Mouse (Mus musculus): ENCODE measurements at regions not wholly inside any gene's neighbourhood (a gene's known extent, or its start where the extent isn't known, plus 50 kb on each side); places are given as distances from the start of the nearest gene placed in this dataset.

DNA sequence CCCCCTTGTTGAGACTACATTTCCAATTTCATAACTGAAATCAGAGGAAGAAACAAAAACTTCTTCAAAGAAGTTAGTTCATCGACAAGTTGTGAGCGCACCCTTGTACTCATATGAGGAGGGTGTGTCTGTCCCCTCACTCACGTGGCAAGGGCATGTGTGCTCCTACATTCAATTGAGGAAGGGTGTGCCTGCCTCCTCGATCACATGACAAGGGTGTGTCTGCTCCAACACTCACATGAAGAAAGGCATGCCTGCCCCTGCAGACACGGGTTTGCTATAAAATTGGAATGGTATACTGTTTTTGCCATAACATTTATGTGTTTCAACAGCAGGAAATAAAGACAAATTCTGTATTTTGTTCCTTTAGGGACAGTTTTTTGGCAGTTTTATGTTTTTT is 290.6 kb upstream of the Spred2 start:
- H3K4me2 ChIP-seq = no peak overlapping the region
- H3K9ac ChIP-seq = no peak overlapping the region
- no peaks in the 10 kb centered on the region for H3K36me3 ChIP-seq (replicated peaks)
- no peaks in the 10 kb centered on the region for H3K9me3 ChIP-seq
- 88% methylated on average over 5 of the region's 5 CpGs for WGBS
- H3K27me3 ChIP-seq = no peaks in the 10 kb centered on the region
- no peak for ATAC-seq (ENCODE audit: low FRiP score)
- H3K4me3 ChIP-seq (replicated peaks) = no peak overlapping the region
- H3K4me1 ChIP-seq = no peaks in the 10 kb centered on the region
- H3K27ac ChIP-seq = no peak overlapping the region

DNA sequence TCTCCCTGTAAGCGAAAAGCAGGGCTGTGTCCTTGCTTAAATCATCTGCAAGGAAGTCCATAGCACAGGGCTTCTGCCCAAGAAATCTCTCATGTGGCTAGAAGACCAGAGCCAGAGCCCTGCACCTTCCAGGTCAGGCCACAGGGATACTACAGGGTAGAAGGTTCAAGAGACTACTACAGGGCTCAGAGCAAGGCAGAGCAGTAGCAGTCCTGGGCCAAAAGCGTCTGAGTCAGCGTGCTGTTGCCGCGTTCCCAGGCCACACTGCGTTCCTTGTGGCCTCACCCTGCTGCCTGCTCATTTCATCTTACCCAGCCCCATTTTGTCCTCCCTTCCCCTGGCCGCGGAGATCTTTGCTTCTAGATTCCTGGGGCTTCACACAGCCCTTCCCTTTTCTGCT is 283.0 kb upstream of the Spred2 start:
- Histone ChIP-seq H3K4me3 (replicated peaks) (no peak overlapping the region), H3K9me3 (no peaks in the 10 kb centered on the region), H3K9ac (no peak overlapping the region), H3K4me1 (no peaks in the 10 kb centered on the region), H3K36me3 (replicated peaks) (no peaks in the 10 kb centered on the region), H3K4me2 (no peak overlapping the region), H3K27ac (no peak overlapping the region), H3K27me3 (no peaks in the 10 kb centered on the region)
- WGBS = 76% methylated on average over 8 of the region's 8 CpGs
- no peak for ATAC-seq (ENCODE audit: low FRiP score)

DNA sequence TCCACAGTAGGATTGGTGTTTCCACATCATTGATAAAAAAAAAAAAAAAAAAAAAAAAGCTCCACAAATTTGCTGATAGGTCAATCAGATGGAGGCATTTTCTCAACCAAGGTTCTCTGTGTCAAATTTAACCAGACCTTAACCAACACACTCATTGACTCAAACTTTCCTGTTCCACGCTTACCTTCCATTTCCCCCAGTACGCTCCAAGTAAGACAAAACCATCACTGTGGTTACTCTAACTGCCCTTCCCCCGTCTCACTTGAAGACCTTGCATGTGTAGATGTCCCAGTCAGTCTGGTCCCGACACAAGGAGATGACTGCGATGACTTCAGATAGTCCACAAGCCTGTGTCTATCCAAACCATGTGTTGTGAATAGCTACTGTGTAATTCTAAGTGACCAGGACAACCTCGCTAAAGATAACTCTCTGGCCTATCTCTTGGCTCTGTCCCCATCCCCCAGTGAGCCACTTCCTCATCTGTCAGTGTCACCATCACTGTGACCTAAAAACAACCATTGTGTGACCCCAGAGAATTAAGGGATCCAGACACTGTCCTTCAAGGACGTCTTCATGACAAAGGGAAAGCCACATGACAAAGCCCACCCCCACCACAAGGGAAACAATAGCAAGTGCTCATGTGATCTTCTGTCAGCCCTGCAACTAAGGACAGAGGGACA is 279.9 kb upstream of the Spred2 start:
- Histone ChIP-seq H3K4me3 (replicated peaks) (no peak overlapping the region), H3K9me3 (no peaks in the 10 kb centered on the region), H3K27ac (no peak overlapping the region), H3K9ac (no peak overlapping the region), H3K27me3 (no peaks in the 10 kb centered on the region), H3K4me1 (no peaks in the 10 kb centered on the region), H3K4me2 (no peak overlapping the region), H3K36me3 (replicated peaks) (no peaks in the 10 kb centered on the region)
- no peak for ATAC-seq (ENCODE audit: low FRiP score)
- WGBS = 76% methylated on average over 7 of the region's 7 CpGs

DNA sequence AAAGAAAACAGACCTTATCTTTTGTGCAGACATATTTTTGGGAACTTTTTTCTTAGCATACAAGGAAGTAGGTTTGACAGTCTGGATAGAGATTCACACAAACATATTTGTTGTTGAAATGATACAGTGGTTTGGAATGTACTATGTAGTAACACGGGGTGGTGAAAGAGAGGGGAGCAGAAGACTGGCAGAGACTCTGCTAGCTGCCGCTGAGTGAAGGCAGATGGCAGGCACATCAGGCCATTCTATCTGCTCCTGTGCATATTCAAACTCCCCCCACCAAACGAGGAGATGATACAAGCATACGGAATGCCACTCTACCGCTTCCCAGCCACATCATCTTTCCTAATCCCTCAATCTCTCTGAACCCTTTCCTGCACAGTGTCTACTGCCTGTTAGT is 279.1 kb upstream of the Spred2 start:
- Histone ChIP-seq H3K4me1 (no peaks in the 10 kb centered on the region), H3K9me3 (no peaks in the 10 kb centered on the region), H3K27me3 (no peaks in the 10 kb centered on the region), H3K27ac (no peak overlapping the region), H3K9ac (no peak overlapping the region), H3K36me3 (replicated peaks) (no peaks in the 10 kb centered on the region), H3K4me3 (replicated peaks) (no peak overlapping the region), H3K4me2 (no peak overlapping the region)
- 84% methylated on average over 5 of the region's 5 CpGs for WGBS
- no peak for ATAC-seq (ENCODE audit: low FRiP score)

DNA sequence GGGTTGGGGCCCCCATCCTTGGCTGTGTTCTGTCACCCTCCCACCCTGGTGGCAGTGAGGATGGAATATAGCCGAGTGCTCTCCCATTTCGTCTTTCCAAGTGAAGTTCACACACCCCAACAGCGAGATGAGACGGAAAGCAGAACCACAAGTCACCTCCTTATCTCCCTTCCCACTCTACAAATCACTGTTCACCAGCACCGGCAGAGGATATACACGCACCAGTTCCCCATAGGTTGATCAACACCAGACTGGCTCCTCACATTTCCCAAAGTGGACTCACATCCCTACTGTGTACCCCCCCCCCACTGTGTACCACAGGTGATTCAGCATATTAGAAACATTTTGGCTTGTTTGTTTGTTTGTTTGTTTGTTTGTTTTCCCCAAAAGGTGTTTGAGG is 272.7 kb upstream of the Spred2 start:
- no peak overlapping the region for H3K9ac ChIP-seq
- H3K4me3 ChIP-seq (replicated peaks) = no peak overlapping the region
- no peaks in the 10 kb centered on the region for H3K36me3 ChIP-seq (replicated peaks)
- WGBS = 87% methylated on average over 6 of the region's 6 CpGs
- H3K9me3 ChIP-seq = no peaks in the 10 kb centered on the region
- H3K27ac ChIP-seq = no peak overlapping the region
- no peaks in the 10 kb centered on the region for H3K4me1 ChIP-seq
- no peak overlapping the region for H3K4me2 ChIP-seq
- ATAC-seq (ENCODE audit: low FRiP score) = no peak
- no peaks in the 10 kb centered on the region for H3K27me3 ChIP-seq

DNA sequence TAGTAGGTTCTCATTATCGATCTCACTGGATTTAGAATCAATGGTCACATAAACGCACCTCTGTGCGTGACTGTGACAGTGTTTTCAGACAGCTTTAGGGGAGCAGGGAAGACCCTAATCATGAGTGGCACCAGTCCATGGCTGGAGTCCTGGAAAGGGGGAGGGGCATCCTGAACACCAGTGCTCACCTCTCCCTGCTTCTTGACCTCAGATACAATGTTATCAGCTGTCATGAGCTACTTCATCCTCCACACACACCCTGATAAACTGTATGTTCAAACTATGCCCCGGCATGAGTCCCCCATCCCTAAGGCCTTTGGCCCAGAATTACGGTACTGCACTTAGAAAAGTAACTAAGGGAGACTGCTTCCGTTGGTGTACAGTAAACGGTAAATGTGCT is 272.2 kb upstream of the Spred2 start:
- no peak for ATAC-seq (ENCODE audit: low FRiP score)
- Histone ChIP-seq H3K4me1 (no peaks in the 10 kb centered on the region; the same call in 1 of the 2 replicates), H3K4me3 (replicated peaks) (no peak overlapping the region), H3K36me3 (replicated peaks) (no peaks in the 10 kb centered on the region), H3K4me2 (no peak overlapping the region), H3K9me3 (no peaks in the 10 kb centered on the region), H3K27me3 (no peaks in the 10 kb centered on the region), H3K27ac (no peak overlapping the region), H3K9ac (no peak overlapping the region)
- 95% methylated on average over 7 of the region's 7 CpGs for WGBS

DNA sequence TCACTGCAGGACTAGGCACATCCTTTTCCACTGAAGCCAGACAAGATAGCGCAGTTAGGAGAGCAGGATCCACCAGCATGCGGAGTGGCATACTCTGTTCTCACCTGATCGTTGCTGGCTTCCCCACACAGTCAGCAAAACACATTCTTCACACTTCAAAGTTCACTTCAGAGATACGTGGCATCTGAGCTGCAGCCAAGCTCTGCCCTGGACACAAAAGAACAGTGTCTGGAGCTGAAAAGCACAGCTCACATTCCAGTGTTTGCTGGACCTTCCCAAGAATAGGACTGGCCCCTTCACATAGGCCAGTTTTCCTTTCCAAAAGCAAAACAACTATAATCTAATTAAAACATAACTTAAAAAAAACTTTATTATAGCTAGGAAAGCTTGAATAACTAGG is 264.7 kb upstream of the Spred2 start:
- no peaks in the 10 kb centered on the region for H3K27me3 ChIP-seq
- H3K9ac ChIP-seq = no peak overlapping the region
- 64% methylated on average over 4 of the region's 4 CpGs for WGBS
- no peaks in the 10 kb centered on the region; the same call in 1 of the 2 replicates for H3K4me1 ChIP-seq
- no peaks in the 10 kb centered on the region for H3K36me3 ChIP-seq (replicated peaks)
- H3K4me2 ChIP-seq = no peak overlapping the region
- H3K27ac ChIP-seq = no peak overlapping the region
- ATAC-seq (ENCODE audit: low FRiP score) = no peak
- H3K9me3 ChIP-seq = no peaks in the 10 kb centered on the region
- H3K4me3 ChIP-seq (replicated peaks) = no peak overlapping the region

DNA sequence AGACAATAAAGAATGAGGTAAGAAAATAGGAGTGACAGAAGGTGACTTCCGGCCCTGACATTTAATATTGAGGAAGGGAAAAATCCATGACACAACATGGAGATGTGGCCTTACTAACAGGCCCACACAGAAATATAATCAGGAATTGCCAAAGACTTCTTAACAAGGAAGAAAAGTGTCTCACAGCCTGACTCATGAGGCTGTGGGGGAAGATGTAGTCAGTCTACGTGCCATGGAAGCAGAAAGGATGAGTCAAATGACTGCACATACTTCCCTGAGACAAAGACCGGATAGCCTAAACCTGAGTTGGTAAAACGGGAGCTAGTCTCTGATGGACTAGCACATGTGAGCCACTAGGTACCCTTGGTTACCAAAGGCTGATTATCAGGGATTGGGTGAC is 257.4 kb upstream of the Spred2 start:
- H3K27me3 ChIP-seq = 0 out of 2 replicates have a peak, but pooled peaks cover 6% of the 10 kb centered on the region
- no peaks in the 10 kb centered on the region for H3K9me3 ChIP-seq
- no peak overlapping the region for H3K4me3 ChIP-seq (replicated peaks)
- WGBS = 88% methylated on average over 4 of the region's 4 CpGs
- no peaks in the 10 kb centered on the region for H3K4me1 ChIP-seq
- H3K36me3 ChIP-seq (replicated peaks) = no peaks in the 10 kb centered on the region
- no peak overlapping the region for H3K9ac ChIP-seq
- no peak overlapping the region for H3K27ac ChIP-seq
- H3K4me2 ChIP-seq = no peak overlapping the region
- ATAC-seq (ENCODE audit: low FRiP score) = no peak

DNA sequence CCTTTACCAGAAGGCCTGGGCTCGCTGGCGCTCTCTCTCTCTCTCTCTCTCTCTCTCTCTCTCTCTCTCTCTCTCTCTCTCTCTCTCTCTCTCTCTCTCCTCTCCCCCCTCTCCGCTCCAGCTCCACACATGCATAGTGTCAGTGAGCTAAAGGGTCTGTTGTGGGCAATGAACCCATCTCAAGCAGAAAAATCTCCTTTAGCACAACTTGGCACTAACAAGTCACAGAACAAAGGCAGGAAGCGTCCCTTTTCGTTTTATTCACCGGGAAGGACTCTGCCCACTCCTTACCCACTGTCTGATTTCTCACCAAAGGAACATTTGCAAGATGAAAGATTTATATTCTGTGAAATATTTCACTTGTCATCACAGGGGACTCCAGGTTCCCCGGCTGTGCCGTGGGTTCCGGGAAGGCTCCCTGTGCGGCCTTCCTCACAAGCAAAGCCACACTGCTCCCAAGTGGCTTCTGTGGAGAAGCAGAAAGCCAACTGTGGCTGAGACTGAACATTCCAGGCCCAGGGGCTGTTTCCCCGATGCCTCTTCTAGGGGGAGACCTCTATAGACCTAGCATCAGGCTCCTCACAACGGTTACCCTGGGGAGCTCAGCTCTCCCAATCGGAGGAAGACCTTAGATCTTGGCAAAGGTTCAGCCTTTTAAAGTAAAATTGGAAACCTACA is 253.2 kb upstream of the Spred2 start:
- Histone ChIP-seq H3K4me2 (no peak overlapping the region), H3K27ac (no peak overlapping the region), H3K4me1 (peaks cover 5% of the 10 kb centered on the region), H3K27me3 (0 out of 2 replicates have a peak, but pooled peaks cover 6% of the 10 kb centered on the region), H3K9me3 (no peaks in the 10 kb centered on the region), H3K9ac (no peak overlapping the region), H3K36me3 (replicated peaks) (no peaks in the 10 kb centered on the region), H3K4me3 (replicated peaks) (no peak overlapping the region)
- 73% methylated on average over 12 of the region's 13 CpGs for WGBS
- no peak for ATAC-seq (ENCODE audit: low FRiP score)

DNA sequence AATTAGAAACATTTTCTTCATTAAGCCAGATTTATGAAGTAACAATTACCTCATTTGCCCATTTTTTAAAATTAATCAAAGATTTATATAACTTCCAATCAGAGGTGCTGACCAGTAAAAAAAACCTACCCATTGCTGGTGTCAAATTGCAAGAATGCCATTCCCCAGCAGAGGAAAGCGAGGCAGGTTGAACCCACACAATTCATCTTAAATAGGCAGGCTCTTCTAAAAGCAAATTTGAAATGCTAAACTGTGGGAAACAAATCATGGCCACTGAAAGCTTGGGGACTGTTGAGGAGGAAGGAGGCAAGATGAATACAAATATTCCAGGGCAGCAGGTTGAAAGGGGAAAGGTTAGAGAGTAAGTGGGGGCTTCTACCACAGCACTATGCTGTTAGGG is 251.2 kb upstream of the Spred2 start:
- no peak overlapping the region for H3K27ac ChIP-seq
- 0 out of 2 replicates have a peak, but pooled peaks cover 6% of the 10 kb centered on the region for H3K27me3 ChIP-seq
- peaks cover 5% of the 10 kb centered on the region for H3K4me1 ChIP-seq
- H3K9me3 ChIP-seq = no peaks in the 10 kb centered on the region
- ATAC-seq (ENCODE audit: low FRiP score) = no peak
- H3K9ac ChIP-seq = no peak overlapping the region
- no peak overlapping the region for H3K4me2 ChIP-seq
- WGBS = 17% methylated on average over 1 of the region's 1 CpGs
- no peaks in the 10 kb centered on the region for H3K36me3 ChIP-seq (replicated peaks)
- no peak overlapping the region for H3K4me3 ChIP-seq (replicated peaks)

DNA sequence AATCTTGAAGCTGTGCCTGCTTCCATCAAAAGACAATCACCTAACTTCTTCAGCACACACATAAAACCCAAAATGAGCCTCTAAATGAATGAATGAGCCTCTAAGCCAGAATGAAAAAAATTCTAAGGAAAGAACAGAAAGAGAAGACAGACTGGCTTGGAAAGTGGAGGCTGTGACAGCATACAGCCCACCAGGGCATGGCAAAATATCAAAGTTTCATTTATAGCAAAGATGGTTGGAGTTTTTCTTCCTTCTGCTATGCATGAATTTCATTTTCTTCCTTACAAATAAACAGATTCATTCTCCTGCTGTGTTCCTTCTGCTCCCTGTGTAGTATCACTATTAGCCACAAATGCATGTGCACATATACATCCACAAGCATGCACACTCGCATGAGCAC is 247.7 kb upstream of the Spred2 start:
- Histone ChIP-seq H3K27ac (no peak overlapping the region), H3K9ac (no peak overlapping the region), H3K9me3 (no peaks in the 10 kb centered on the region), H3K36me3 (replicated peaks) (no peaks in the 10 kb centered on the region), H3K4me1 (peaks cover 5% of the 10 kb centered on the region), H3K27me3 (no peaks in the 10 kb centered on the region), H3K4me2 (no peak overlapping the region), H3K4me3 (replicated peaks) (no peak overlapping the region)
- no peak for ATAC-seq (ENCODE audit: low FRiP score)
- WGBS = 95% methylated on average over 1 of the region's 1 CpGs

DNA sequence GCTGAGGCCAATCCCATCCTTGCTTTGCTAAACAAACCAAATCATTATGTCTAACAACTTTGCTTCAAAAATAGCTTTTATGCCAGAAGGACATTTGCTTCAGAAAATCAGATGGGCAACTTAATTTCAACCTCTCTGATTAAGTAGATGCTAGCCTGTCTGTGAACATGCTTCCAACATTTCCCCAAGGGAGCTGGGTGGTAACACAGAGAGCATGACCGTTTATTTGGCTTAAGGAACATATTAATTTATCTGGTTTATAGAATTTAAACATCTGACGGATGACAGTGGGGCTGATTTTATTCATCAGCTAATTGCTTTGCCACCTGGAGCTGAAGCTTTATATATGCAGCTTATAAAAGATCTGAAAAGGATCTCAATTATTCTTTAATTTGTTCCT is 245.1 kb upstream of the Spred2 start:
- Histone ChIP-seq H3K4me3 (replicated peaks) (no peak overlapping the region), H3K4me2 (no peak overlapping the region), H3K9me3 (no peaks in the 10 kb centered on the region), H3K27me3 (no peaks in the 10 kb centered on the region), H3K4me1 (no peaks in the 10 kb centered on the region), H3K27ac (no peak overlapping the region), H3K9ac (no peak overlapping the region), H3K36me3 (replicated peaks) (no peaks in the 10 kb centered on the region)
- ATAC-seq (ENCODE audit: low FRiP score) = no peak
- 51% methylated on average over 2 of the region's 2 CpGs for WGBS

DNA sequence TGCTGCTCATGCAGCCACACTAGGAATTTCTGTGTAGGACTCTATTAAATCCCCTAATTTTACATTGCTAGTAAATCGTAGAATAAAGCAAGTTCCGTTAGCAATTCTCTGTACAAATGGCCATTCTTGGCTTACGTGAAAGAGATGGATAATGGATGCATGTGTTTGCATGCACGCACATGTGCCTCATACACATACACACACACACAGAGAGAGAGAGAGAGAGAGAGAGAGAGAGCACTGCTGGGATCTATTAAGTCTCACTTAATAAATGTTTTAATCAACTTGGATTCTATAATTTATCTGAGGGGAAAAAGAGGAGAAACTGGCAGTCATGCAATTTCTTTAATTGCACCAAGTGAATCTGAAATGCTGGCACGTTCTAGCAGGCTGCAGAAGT is 244.5 kb upstream of the Spred2 start:
- 73% methylated on average over 5 of the region's 5 CpGs for WGBS
- H3K27me3 ChIP-seq = no peaks in the 10 kb centered on the region
- H3K4me2 ChIP-seq = no peak overlapping the region
- H3K4me3 ChIP-seq (replicated peaks) = no peak overlapping the region
- no peak overlapping the region for H3K27ac ChIP-seq
- no peaks in the 10 kb centered on the region for H3K36me3 ChIP-seq (replicated peaks)
- no peak overlapping the region for H3K9ac ChIP-seq
- no peaks in the 10 kb centered on the region for H3K4me1 ChIP-seq
- no peaks in the 10 kb centered on the region for H3K9me3 ChIP-seq
- ATAC-seq (ENCODE audit: low FRiP score) = no peak

Data from forebrain, embryonic 12.5 days (tissue).